Mouse (Mus musculus) spleen, adult 2 months (tissue): ENCODE results near the gene Slc15a1. TPM values are rescaled to one million over a fixed set of nuclear protein-coding genes. Genes with fewer than 3 reads are reported as not detected.

ENCODE experiments used
- DNase-seq, 2 experiments: peaks; one replicate each; pipeline versions ENCODE4 v3.0.0 to v3.0.0-alpha.2; 2012 to 2021; ENCODE audit warnings: low spot score in 2 of 2, low read depth in 1 of 2
- H3K27ac ChIP-seq: fragments of 200-500 bp; 2 replicates; pipeline ENCODE4 v1.5.1; 2012; ENCODE audit warnings: low read length, inconsistent platforms; ENCODE audit not compliant: insufficient read depth
- H3K27me3 ChIP-seq: fragments of 200-500 bp; 2 replicates; pipeline ENCODE4 v1.6.1; 2012; ENCODE audit warnings: mild to moderate bottlenecking, moderate library complexity, low read length, inconsistent platforms; ENCODE audit not compliant: control insufficient read depth, insufficient read depth
- H3K36me3 ChIP-seq: fragments of 200-500 bp; 2 replicates; pipeline ENCODE4 v1.6.1; 2012; ENCODE audit warnings: mild to moderate bottlenecking, low read length, inconsistent platforms; ENCODE audit not compliant: control insufficient read depth, insufficient read depth
- H3K4me1 ChIP-seq: fragments of 200-500 bp; 2 replicates; pipeline ENCODE4 v1.6.1; 2011; ENCODE audit warnings: inconsistent platforms; ENCODE audit not compliant: control insufficient read depth, insufficient read depth, insufficient read length
- H3K4me3 ChIP-seq: fragments of 200-500 bp; 2 replicates; pipeline ENCODE4 v1.5.1; 2011; ENCODE audit warnings: mild to moderate bottlenecking, inconsistent platforms; ENCODE audit not compliant: insufficient read depth, insufficient read length; ENCODE audit errors: extremely low read depth
- CTCF ChIP-seq: fragments of 200-500 bp; IDR thresholded peaks from 2 replicates; pipeline ENCODE4 v1.5.1; 2011; ENCODE audit warnings: mild to moderate bottlenecking, inconsistent platforms; ENCODE audit not compliant: insufficient read depth, insufficient read length, insufficient replicate concordance; ENCODE audit errors: extremely low read depth
- POLR2A ChIP-seq: fragments of 200-500 bp; IDR thresholded peaks from 2 replicates; pipeline ENCODE4 v1.6.1; 2011; ENCODE audit warnings: low read depth, low read length, inconsistent platforms
- WGBS: fragments of 180-500 bp; shearing (Covaris S2); methylation state at CpG from one replicate; pipeline ENCODE4 v1.1.7; 2018; 5-methylcytosine and 5-hydroxymethylcytosine counted together
- polyA plus RNA-seq: library from polyadenylated mRNA; depleted of rRNA; stranded (reverse); fragments of >200 nt; gene quantifications from 2 replicates; pipeline ENCODE4 v1.2.3, GENCODE M21; 2012

Slc15a1 gene
- polyA plus RNA-seq, 1 experiment = not detected

DNA sequence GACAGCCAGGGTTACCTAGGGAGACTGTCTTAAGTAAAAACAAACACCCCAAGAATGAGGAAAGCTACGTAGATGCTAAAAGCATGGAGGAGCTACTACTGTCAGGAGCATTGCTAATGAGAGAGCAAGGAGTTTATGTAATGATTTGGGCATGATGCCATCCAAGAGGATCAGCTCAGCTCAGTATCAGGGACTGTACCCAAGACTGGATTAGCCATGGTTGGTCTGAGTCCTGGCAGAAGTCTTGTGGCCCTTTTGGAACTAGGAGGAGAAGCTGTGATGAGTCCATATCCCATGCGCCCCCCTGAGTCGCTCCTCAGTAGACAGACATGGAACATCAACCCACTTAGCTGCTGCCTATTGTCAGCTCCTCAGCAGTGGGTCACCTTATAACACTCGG lies 9.3 kb downstream of the Slc15a1 start:
- no peaks in the 10 kb centered on the region for H3K4me1 ChIP-seq
- WGBS = 89% methylated on average over 4 of the region's 4 CpGs
- H3K27me3 ChIP-seq = no peaks in the 10 kb centered on the region
- no peak for DNase-seq
- TF ChIP-seq CTCF = no peak
- TF ChIP-seq POLR2A = no peak
- no peak overlapping the region for H3K27ac ChIP-seq
- H3K4me3 ChIP-seq = no peak overlapping the region
- no peaks in the 10 kb centered on the region for H3K36me3 ChIP-seq

- Histone ChIP-seq H3K36me3 (no peaks in the 10 kb centered on the region), H3K4me3 (no peak overlapping the region), H3K4me1 (no peaks in the 10 kb centered on the region), H3K27me3 (no peaks in the 10 kb centered on the region), H3K27ac (no peak overlapping the region)
- WGBS = 87% methylated on average over 2 of the region's 2 CpGs
- TF ChIP-seq CTCF (no peak), POLR2A (no peak)
- DNase-seq = no peak
Observed at GRCm38 (mm10) chr14:121495120-121495519, 9.9 kb downstream of the Slc15a1 start.

GRCm38 (mm10) chr14:121494238-121494637 lies 10.8 kb downstream of the Slc15a1 start:
- no peak overlapping the region for H3K27ac ChIP-seq
- TF ChIP-seq POLR2A (no peak), CTCF (no peak)

GRCm38 (mm10) chr14:121493712-121494111 lies 11.3 kb downstream of the Slc15a1 start:
- TF ChIP-seq POLR2A (no peak), CTCF (no peak)
- Histone ChIP-seq H3K27ac (no peak overlapping the region), H3K4me1 (no peaks in the 10 kb centered on the region), H3K36me3 (no peaks in the 10 kb centered on the region), H3K27me3 (no peaks in the 10 kb centered on the region), H3K4me3 (no peak overlapping the region)
- WGBS = 64% methylated on average over 3 of the region's 3 CpGs
- DNase-seq = no peak

More at GRCm38 (mm10) chr14:121494238-121494637, 10.8 kb downstream of the Slc15a1 start:
- DNase-seq = no peak
- Histone ChIP-seq H3K4me1 (no peaks in the 10 kb centered on the region), H3K4me3 (no peak overlapping the region), H3K36me3 (no peaks in the 10 kb centered on the region), H3K27me3 (no peaks in the 10 kb centered on the region)
- WGBS = 58% methylated on average over 2 of the region's 2 CpGs

- Histone ChIP-seq H3K36me3 (no peaks in the 10 kb centered on the region), H3K4me1 (no peaks in the 10 kb centered on the region), H3K27me3 (no peaks in the 10 kb centered on the region), H3K27ac (no peak overlapping the region), H3K4me3 (no peak overlapping the region)
- WGBS = 88% methylated on average over 8 of the region's 8 CpGs
- no peak for DNase-seq
- TF ChIP-seq POLR2A = no peak
Observed at GRCm38 (mm10) chr14:121492328-121492727, 12.7 kb downstream of the Slc15a1 start.

DNA sequence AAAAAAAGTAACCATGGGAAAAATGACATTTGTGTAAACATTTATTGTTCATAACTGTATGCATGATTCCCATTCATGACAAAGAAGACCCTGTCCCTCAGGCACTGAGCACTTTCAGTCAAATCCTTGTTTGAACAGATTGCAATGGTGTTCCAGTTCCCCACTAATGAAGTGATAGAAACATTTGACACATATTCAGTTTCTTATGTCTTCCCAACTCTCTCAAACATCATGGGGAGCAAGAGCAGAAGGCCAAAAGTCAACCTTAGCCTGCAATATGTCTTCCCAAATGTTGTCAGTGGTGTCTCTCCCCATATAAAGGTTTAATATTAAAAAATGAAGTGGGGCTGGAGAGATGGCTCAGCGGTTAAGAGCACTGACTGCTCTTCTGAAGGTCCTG lies 19.3 kb downstream of the Slc15a1 start:
- Histone ChIP-seq H3K27me3 (no peaks in the 10 kb centered on the region), H3K4me3 (no peak overlapping the region), H3K27ac (no peak overlapping the region), H3K4me1 (no peaks in the 10 kb centered on the region), H3K36me3 (no peaks in the 10 kb centered on the region)
- no peak for DNase-seq
- 90% methylated on average over 1 of the region's 1 CpGs for WGBS
- TF ChIP-seq POLR2A = no peak
- TF ChIP-seq CTCF = no peak

GRCm38 (mm10) chr14:121484436-121484835 lies 20.6 kb downstream of the Slc15a1 start:
- Histone ChIP-seq H3K27ac (no peak overlapping the region), H3K4me3 (no peak overlapping the region), H3K36me3 (no peaks in the 10 kb centered on the region), H3K4me1 (no peaks in the 10 kb centered on the region), H3K27me3 (no peaks in the 10 kb centered on the region)
- TF ChIP-seq CTCF (no peak), POLR2A (no peak)
- DNase-seq = no peak
- WGBS = 92% methylated on average over 3 of the region's 3 CpGs
